Mouse (Mus musculus) ES-E14 (cell line): ENCODE data around the gene Cldn15. TPM values are rescaled to one million over a fixed set of nuclear protein-coding genes. Genes with fewer than 3 reads are reported as not detected.
"Not testable (repeated sequence)": the region's sequence is repeated elsewhere in the genome, so short reads cannot be mapped to it uniquely, and the experiment has no call there.

Source experiments
- DNase-seq: peaks from one replicate; pipeline ENCODE4 v3.0.0-alpha.2; 2013; ENCODE audit warnings: low read depth, low spot score
- H3K27ac ChIP-seq: 2 replicates; pipeline ENCODE4 v1.5.1; 2012; ENCODE audit warnings: low read depth, mild to moderate bottlenecking, low read length, moderate library complexity, mixed read lengths; ENCODE audit not compliant: poor library complexity, insufficient read depth, severe bottlenecking
- H3K36me3 ChIP-seq: 2 replicates; pipeline ENCODE4 v1.6.1; 2012; ENCODE audit warnings: mild to moderate bottlenecking, low read length, moderate library complexity, mixed read lengths; ENCODE audit not compliant: control insufficient read depth, poor library complexity, insufficient read depth, severe bottlenecking
- H3K4me1 ChIP-seq, 2 experiments: fragments of 150-350 bp in 1 of 2; sonication (generic) in 1 of 2; 2 replicates each; pipeline ENCODE4 v1.6.1; 2012; ENCODE audit warnings: low read length in 2 of 2, mild to moderate bottlenecking in 1 of 2, mixed read lengths in 1 of 2; ENCODE audit not compliant: control insufficient read depth in 2 of 2, insufficient read depth in 2 of 2, poor library complexity in 1 of 2
- H3K4me3 ChIP-seq, 2 experiments: fragments of 150-350 bp in 1 of 2; sonication (generic) in 1 of 2; 2 replicates each; pipeline ENCODE4 v1.5.1; 2012; ENCODE audit warnings: low read length in 2 of 2, low read depth in 1 of 2, mild to moderate bottlenecking in 1 of 2, mixed read lengths in 1 of 2; ENCODE audit not compliant: insufficient read depth in 1 of 2, poor library complexity in 1 of 2, severe bottlenecking in 1 of 2
- H3K9ac ChIP-seq: 2 replicates; pipeline ENCODE4 v1.6.1; 2012; ENCODE audit warnings: low read depth, mild to moderate bottlenecking, low read length, mixed read lengths; ENCODE audit not compliant: poor library complexity, insufficient read depth, severe bottlenecking
- H3K9me3 ChIP-seq: fragments of 150-350 bp; sonication (generic); 2 replicates; pipeline ENCODE4 v1.6.1; 2012; ENCODE audit warnings: low read depth, mild to moderate bottlenecking, low read length; ENCODE audit not compliant: control insufficient read depth, insufficient read depth
- CHD2 ChIP-seq: IDR thresholded peaks from 2 replicates; pipeline ENCODE4 v1.6.1; 2014; ENCODE audit warnings: mild to moderate bottlenecking, low read depth, low read length, inconsistent platforms
- HCFC1 ChIP-seq: IDR thresholded peaks from 2 replicates; pipeline ENCODE4 v1.6.1; 2012; ENCODE audit warnings: low read length, inconsistent platforms, borderline replicate concordance; ENCODE audit not compliant: insufficient read depth
- MAFK ChIP-seq: IDR thresholded peaks from 2 replicates; pipeline ENCODE4 v1.6.1; 2014; ENCODE audit warnings: mild to moderate bottlenecking, low read depth, low read length, inconsistent platforms; ENCODE audit not compliant: insufficient read depth
- ZC3H11A ChIP-seq: IDR thresholded peaks from 2 replicates; pipeline ENCODE4 v1.6.1; 2012; ENCODE audit warnings: low read depth, mild to moderate bottlenecking, inconsistent platforms, low read length, borderline replicate concordance
- ZNF384 ChIP-seq: IDR thresholded peaks from 2 replicates; pipeline ENCODE4 v1.6.1; 2012; ENCODE audit warnings: low read depth, low read length, inconsistent platforms
- in situ Hi-C, 2 experiments: fragments of 600-800 bp; cut with MboI; formaldehyde crosslinking; loops; one replicate each; pipeline ENCODE4 v1.15.1; 2025; ENCODE audit warnings: low sequenced_read_pairs in 2 of 2, inconsistent platforms in 1 of 2; ENCODE audit not compliant: unreplicated experiment in 2 of 2
- total RNA-seq: library from RNA; depleted of rRNA; stranded (reverse); fragments of 300-350 nt; gene quantifications from 2 replicates; pipeline ENCODE4 v1.2.3, GENCODE M21; 2012

Cldn15 gene
- total RNA-seq, 1 experiment: 0.94 TPM

GRCm38 (mm10) chr5:136947874-136948273 lies 18.5 kb upstream of the Cldn15 start:
- DNase-seq: no peak
- no peaks in the 10 kb centered on the region for H3K36me3 ChIP-seq
- H3K9me3 ChIP-seq: no peaks in the 10 kb centered on the region
- H3K4me1 ChIP-seq: peaks cover 0 to 16% of the 10 kb centered on the region in 2 experiments; a peak in 3 of 4 replicates
- in situ Hi-C loops: no loop called here
- no peak overlapping the region for H3K27ac ChIP-seq
- H3K4me3 ChIP-seq: no peak overlapping the region
- H3K9ac ChIP-seq: no peak overlapping the region
- no peak for TF ChIP-seq CHD2
- no peak for TF ChIP-seq HCFC1
- no peak for TF ChIP-seq MAFK
- no peak for TF ChIP-seq ZC3H11A
- TF ChIP-seq ZNF384: no peak

- H3K9me3 ChIP-seq, H3K9ac ChIP-seq, H3K4me3 ChIP-seq, in situ Hi-C loops, DNase-seq, H3K36me3 ChIP-seq: not testable (repeated sequence)
- Histone ChIP-seq H3K27ac (peak overlapping the region; percentile 24; the same call in 1 of the 2 replicates), H3K4me1 (peaks cover 0 to 15% of the 10 kb centered on the region in 2 experiments; a peak in 2 of 4 replicates)
These were observed 16.7 kb upstream of the Cldn15 start for GRCm38 (mm10) chr5:136949551-136950336.

- no peaks in the 10 kb centered on the region for H3K36me3 ChIP-seq
- TF ChIP-seq ZNF384 (no peak), HCFC1 (no peak), CHD2 (no peak), MAFK (no peak), ZC3H11A (no peak)
- H3K4me3 ChIP-seq: no peak overlapping the region
- peak overlapping the region; percentile 52; the same call in 1 of the 2 replicates for H3K27ac ChIP-seq
- no peak overlapping the region; the same call in 1 of the 2 replicates for H3K9ac ChIP-seq
- peaks cover 3 to 15% of the 10 kb centered on the region in 2 experiments; a peak in 3 of 4 replicates for H3K4me1 ChIP-seq
- in situ Hi-C loops: no loop called here
- no peaks in the 10 kb centered on the region for H3K9me3 ChIP-seq
- DNase-seq: no peak
These were observed 15.9 kb upstream of the Cldn15 start for GRCm38 (mm10) chr5:136950521-136950920.

GRCm38 (mm10) chr5:136952153-136952552 lies 14.3 kb upstream of the Cldn15 start:
- peak overlapping the region; percentile 18 to 20; a peak in 2 of 4 replicates for H3K4me3 ChIP-seq

GRCm38 (mm10) chr5:136953015-136953414 lies 13.4 kb upstream of the Cldn15 start, which contains the start of gene Fis1:
TSS of gene Fis1 (plus strand) at chr5:136953275.
- peak within 1 kb of the TSS; percentile 77 for H3K9ac ChIP-seq
- TF ChIP-seq CHD2 (no peak), HCFC1 (peak; percentile 76; the same call in 1 of the 2 replicates)
- peak within 1 kb of the TSS; percentile 86 for H3K27ac ChIP-seq
- H3K4me3 ChIP-seq: peak within 1 kb of the TSS; percentile 84 to 95
- in situ Hi-C loops: no loop called here
- peak; percentile 99 for DNase-seq
- H3K36me3 ChIP-seq: peaks cover 1% of the 10 kb centered on the region; the same call in 1 of the 2 replicates
- H3K4me1 ChIP-seq: peaks cover 4 to 19% of the 10 kb centered on the region in 2 experiments; a peak in 3 of 4 replicates
- H3K9me3 ChIP-seq: no peaks in the 10 kb centered on the region

More at GRCm38 (mm10) chr5:136952153-136952552, 14.3 kb upstream of the Cldn15 start:
- in situ Hi-C loops: no loop called here
- no peak for DNase-seq
- Histone ChIP-seq H3K9ac (peak overlapping the region; percentile 46; the same call in 1 of the 2 replicates), H3K27ac (peak overlapping the region; percentile 79), H3K4me1 (peaks cover 4 to 19% of the 10 kb centered on the region in 2 experiments; a peak in 3 of 4 replicates), H3K9me3 (no peaks in the 10 kb centered on the region), H3K36me3 (peaks cover 1% of the 10 kb centered on the region; the same call in 1 of the 2 replicates)
- no peak for TF ChIP-seq ZNF384
- peak; percentile 80 for TF ChIP-seq MAFK
